ENCODE assay signal across 10 mouse cellular contexts in genomic region chr5:128527241-128527640, GRCm38 (mm10).
DNase-seq lines count a peak whose midpoint lies in the region.
"Had no signal": no experiment of that assay in that cellular context is flagged by ENCODE, and none has a peak within 500 bp of the region (broad histone marks: within the 10 kb centered on the region; RNA-seq: fewer than 3 reads in every experiment).

No protein-coding gene starts in this region.

- 30% methylated on average over 8 of the region's 9 CpGs for WGBS in embryonic facial prominence, embryonic 10.5 days

- H3K9me3 ChIP-seq in embryonic facial prominence, embryonic 10.5 days, result no peaks in the 10 kb centered on the region
- H3K9me3 ChIP-seq: liver, embryonic 13.5 days had no signal

- peaks cover 16% of the 10 kb centered on the region for H3K4me1 ChIP-seq in embryonic facial prominence, embryonic 10.5 days
- H3K4me1 ChIP-seq: liver, embryonic 13.5 days had no signal

- H3K36me3 ChIP-seq in embryonic facial prominence, embryonic 10.5 days (replicated peaks), result no peaks in the 10 kb centered on the region
- H3K36me3 ChIP-seq: liver, embryonic 13.5 days had no signal

- H3K27ac ChIP-seq in embryonic facial prominence, embryonic 10.5 days (replicated peaks), result no peak overlapping the region
- H3K27ac ChIP-seq: liver, embryonic 13.5 days had no signal

- DNase-seq in kidney, postnatal 10 days, result peak; percentile 34
- no peak for DNase-seq in kidney, postnatal 25 days
- peak; percentile 16 for DNase-seq in ovary, postnatal 36 days (ENCODE audit: low spot score)
- DNase-seq in ovary, postnatal 10 days (ENCODE audit: low spot score), result no peak
- peak; percentile 65 for DNase-seq in adrenal gland, postnatal 10 days
- DNase-seq in embryonic facial prominence, embryonic 10.5 days (ENCODE audit: low spot score), result peak; percentile 43
- DNase-seq in heart, postnatal 36 days, result no peak
- no peak for DNase-seq in heart, adult 9 months (ENCODE audit: low spot score in 2 of 2)
- DNase-seq: liver, embryonic 13.5 days had no signal

- intact Hi-C loops in heart, postnatal 36 days (cut with DNase I), result no loop called here

- peaks cover 61% of the 10 kb centered on the region for H3K27me3 ChIP-seq in embryonic facial prominence, embryonic 10.5 days (replicated peaks; ENCODE audit: low read depth, poor library complexity, severe bottlenecking)
- H3K27me3 ChIP-seq: liver, embryonic 13.5 days had no signal

- no peak overlapping the region for H3K4me3 ChIP-seq in embryonic facial prominence, embryonic 10.5 days
- H3K4me3 ChIP-seq: erythroblast, embryonic 14.5 days; liver, embryonic 13.5 days had no signal

Comparison
In these comparisons a context has a peak if more than half of its experiments do, and no peak if none do; other contexts are left out.
1. DNase-seq: peak in kidney, postnatal 10 days (single experiment), ovary, postnatal 36 days (single experiment), adrenal gland, postnatal 10 days (single experiment) and embryonic facial prominence, embryonic 10.5 days (single experiment); none in kidney, postnatal 25 days (0 of 2), ovary, postnatal 10 days (single experiment), heart, postnatal 36 days (0 of 2) and heart, adult 9 months (0 of 2).